In genomic region chr15:82899676-82900301, GRCm38 (mm10) we compare ENCODE assay signal across 8 mouse cellular contexts.
DNase-seq lines count a peak whose midpoint lies in the region; ATAC-seq and TF ChIP-seq lines count a peak whose summit lies in the region.

No protein-coding gene starts in this region.

- no peak for TF ChIP-seq EP300 in ES-Bruce4 (IDR thresholded peaks at IDR 0.05; ENCODE audit: insufficient read depth, low read depth, low read length)

- ATAC-seq in heart, embryonic 16.5 days (replicated peaks; ENCODE audit: extremely low read depth, insufficient read depth, low FRiP score): peak; percentile 91
- peak; percentile 95 for ATAC-seq in lung, embryonic 16.5 days (ENCODE audit: low read depth)

- peak; percentile 69 for DNase-seq in c-Kit-negative CD71-positive TER-119-positive erythroid progenitor cells, embryonic 14.5 days (ENCODE audit: low read depth, low spot score)
- peak; percentile 22 for DNase-seq in fibroblast of lung, adult 2 months (ENCODE audit: low read depth)
- DNase-seq in kidney, postnatal 25 days: peak; percentile 90 to 94
- peak; percentile 76 for DNase-seq in ovary, adult 18-20 months (ENCODE audit: low spot score)
- DNase-seq in thymus, adult 2 months: peak; percentile 86

- H3K9ac ChIP-seq in ES-Bruce4 (ENCODE audit: low read depth, poor library complexity, severe bottlenecking): peak overlapping the region; percentile 100
- H3K9ac ChIP-seq in heart, embryonic 16.5 days (ENCODE audit: low read length): peak overlapping the region; percentile 95
- peak overlapping the region; percentile 94 for H3K9ac ChIP-seq in lung, embryonic 16.5 days (ENCODE audit: low read length)

- peaks cover 10% of the 10 kb centered on the region for H3K4me1 ChIP-seq in ES-Bruce4 (ENCODE audit: control insufficient read depth, insufficient read depth, low read length)
- H3K4me1 ChIP-seq in heart, embryonic 16.5 days (ENCODE audit: control insufficient read depth, insufficient read depth, low read length): peaks cover 29% of the 10 kb centered on the region
- H3K4me1 ChIP-seq in lung, embryonic 16.5 days (replicated peaks; ENCODE audit: control insufficient read depth, insufficient read depth, low read length): peaks cover 33% of the 10 kb centered on the region
- peaks cover 18% of the 10 kb centered on the region for H3K4me1 ChIP-seq in thymus, adult 2 months (replicated peaks; ENCODE audit: control insufficient read depth, insufficient read depth, low read length)

- 2% methylated on average over 42 of the region's 56 CpGs for WGBS in heart, embryonic 16.5 days
- 2% methylated on average over 32 of the region's 56 CpGs for WGBS in lung, embryonic 16.5 days
- under 1% methylated on average over 56 of the region's 56 CpGs for WGBS in thymus, adult 2 months

- H3K27ac ChIP-seq in ES-Bruce4 (ENCODE audit: insufficient read depth, low read length): peak overlapping the region; percentile 97
- peak overlapping the region; percentile 92 for H3K27ac ChIP-seq in heart, embryonic 16.5 days (ENCODE audit: low read length)
- peak overlapping the region; percentile 93 for H3K27ac ChIP-seq in lung, embryonic 16.5 days (ENCODE audit: low read length)
- H3K27ac ChIP-seq in thymus, adult 2 months (ENCODE audit: control insufficient read depth, insufficient read depth, low read length): peak overlapping the region; percentile 67

- no peaks in the 10 kb centered on the region for H3K27me3 ChIP-seq in ES-Bruce4 (ENCODE audit: control insufficient read depth, insufficient read depth, low read length, poor library complexity, severe bottlenecking)
- no peaks in the 10 kb centered on the region for H3K27me3 ChIP-seq in heart, embryonic 16.5 days (ENCODE audit: control insufficient read depth, insufficient read depth, low read length)
- no peaks in the 10 kb centered on the region for H3K27me3 ChIP-seq in lung, embryonic 16.5 days (ENCODE audit: control insufficient read depth, insufficient read depth, low read depth, low read length)
- no peaks in the 10 kb centered on the region for H3K27me3 ChIP-seq in thymus, adult 2 months (ENCODE audit: control insufficient read depth, insufficient read depth, low read length)

- peaks cover 3% of the 10 kb centered on the region; the same call in 1 of the 2 replicates for H3K36me3 ChIP-seq in ES-Bruce4 (ENCODE audit: control insufficient read depth, insufficient read depth, low read length, poor library complexity, severe bottlenecking)
- no peaks in the 10 kb centered on the region for H3K36me3 ChIP-seq in heart, embryonic 16.5 days (ENCODE audit: control insufficient read depth, insufficient read depth)
- H3K36me3 ChIP-seq in lung, embryonic 16.5 days (ENCODE audit: control insufficient read depth, insufficient read depth, low read length): no peaks in the 10 kb centered on the region
- H3K36me3 ChIP-seq in thymus, adult 2 months (ENCODE audit: control insufficient read depth, insufficient read depth, low read length): no peaks in the 10 kb centered on the region

- H3K9me3 ChIP-seq in ES-Bruce4 (replicated peaks; ENCODE audit: control insufficient read depth, insufficient read depth, low read length, poor library complexity, severe bottlenecking): no peaks in the 10 kb centered on the region
- no peaks in the 10 kb centered on the region for H3K9me3 ChIP-seq in heart, embryonic 16.5 days (replicated peaks; ENCODE audit: control insufficient read depth, low read length)
- H3K9me3 ChIP-seq in lung, embryonic 16.5 days (ENCODE audit: control insufficient read depth, low read length): no peaks in the 10 kb centered on the region

- TF ChIP-seq POLR2A in ES-Bruce4 (IDR thresholded peaks at IDR 0.05; ENCODE audit: insufficient read depth, low read length): peak; percentile 5
- TF ChIP-seq POLR2A in thymus, adult 2 months (IDR thresholded peaks at IDR 0.05; ENCODE audit: control insufficient read depth, extremely low read depth, insufficient read depth, low read length, poor library complexity): peak; percentile 72; the same call in 1 of the 2 replicates

- peak overlapping the region; percentile 93 for H3K4me2 ChIP-seq in heart, embryonic 16.5 days (ENCODE audit: low read depth, low read length)
- H3K4me2 ChIP-seq in lung, embryonic 16.5 days (ENCODE audit: low read depth, low read length): peak overlapping the region; percentile 87

- TF ChIP-seq CTCF in ES-Bruce4 (IDR thresholded peaks at IDR 0.05; ENCODE audit: low read depth, low read length): no peak
- no peak for TF ChIP-seq CTCF in thymus, adult 2 months (IDR thresholded peaks at IDR 0.05; ENCODE audit: borderline replicate concordance, control insufficient read depth, extremely low read depth, insufficient read depth, low read length, poor library complexity)

- peak overlapping the region; percentile 88 for H3K4me3 ChIP-seq in ES-Bruce4 (ENCODE audit: low read depth, low read length)
- H3K4me3 ChIP-seq in heart, embryonic 16.5 days (ENCODE audit: low read length): peak overlapping the region; percentile 98
- H3K4me3 ChIP-seq in lung, embryonic 16.5 days (ENCODE audit: low read length): peak overlapping the region; percentile 96
- H3K4me3 ChIP-seq in thymus, adult 2 months (ENCODE audit: control insufficient read depth, insufficient read depth, low read length): peak overlapping the region; percentile 87

Comparison
In these comparisons a context has a peak if more than half of its experiments do, and no peak if none do; other contexts are left out.
1. Peak in every context shown above with its lines: DNase-seq, ATAC-seq, H3K4me3 ChIP-seq and H3K27ac ChIP-seq.
2. DNase-seq: peak in every context shown above with its lines; median percentile 92 in kidney, postnatal 25 days; 86 in thymus, adult 2 months; 76 in ovary, adult 18-20 months; 69 in c-Kit-negative CD71-positive TER-119-positive erythroid progenitor cells, embryonic 14.5 days; 22 in fibroblast of lung, adult 2 months.